Mouse (Mus musculus) heart, embryonic 11.5 days (tissue): Measurements from ENCODE around the gene Cuedc2. TPM values are rescaled to one million over a fixed set of nuclear protein-coding genes. Genes with fewer than 3 reads are reported as not detected.

Experiments used
- ATAC-seq: fragments of 200-750 bp; cut with Nextera tagmentation; replicated peaks from 2 replicates; pipeline ENCODE4 v1.8.0; 2017; ENCODE audit warnings: moderate library complexity; ENCODE audit not compliant: insufficient number of reproducible peaks, low FRiP score, low TSS enrichment
- H3K27ac ChIP-seq: fragments of 300-500 bp; sonication (generic); 2 replicates; pipeline ENCODE4 v1.5.1; 2014; ENCODE audit warnings: mild to moderate bottlenecking, low read depth, low read length
- H3K27me3 ChIP-seq: fragments of 300-500 bp; sonication (generic); 2 replicates; pipeline ENCODE4 v1.6.1; 2014; ENCODE audit warnings: mild to moderate bottlenecking, low read length, mixed read lengths; ENCODE audit not compliant: control insufficient read depth, insufficient read depth
- H3K36me3 ChIP-seq: fragments of 300-500 bp; sonication (generic); 2 replicates; pipeline ENCODE4 v1.6.1; 2014; ENCODE audit warnings: mild to moderate bottlenecking, low read length, moderate library complexity, mixed read lengths; ENCODE audit not compliant: control insufficient read depth, insufficient read depth
- H3K4me1 ChIP-seq: fragments of 300-500 bp; sonication (generic); 2 replicates; pipeline ENCODE4 v1.6.1; 2014; ENCODE audit warnings: low read length; ENCODE audit not compliant: control insufficient read depth, insufficient read depth
- H3K4me2 ChIP-seq: fragments of 300-500 bp; sonication (generic); 2 replicates; pipeline ENCODE4 v1.6.1; 2014; ENCODE audit warnings: mild to moderate bottlenecking, moderate library complexity
- H3K4me3 ChIP-seq: fragments of 300-500 bp; sonication (generic); 2 replicates; pipeline ENCODE4 v1.5.1; 2014; ENCODE audit warnings: low read depth, low read length
- H3K9ac ChIP-seq: fragments of 300-500 bp; sonication (generic); 2 replicates; pipeline ENCODE4 v1.6.1; 2014; ENCODE audit warnings: mild to moderate bottlenecking, low read depth, low read length, moderate library complexity
- H3K9me3 ChIP-seq: fragments of 300-500 bp; sonication (generic); replicated peaks from 2 replicates; pipeline ENCODE4 v1.6.1; 2016; ENCODE audit warnings: low read length; ENCODE audit not compliant: control insufficient read depth
- WGBS: fragments of 180-500 bp; shearing (Covaris S2); extraction: QIAGEN DNeasy Blood & Tissue Kit; methylation state at CpG from one replicate; pipeline ENCODE4 v1.1.7; 2014; ENCODE audit not compliant: insufficient replicate concordance; 5-methylcytosine and 5-hydroxymethylcytosine counted together
- polyA plus RNA-seq: library from polyadenylated mRNA; unstranded; fragments of >200 nt; fragmentation: Nextera tagmentation; extraction: Ambion mirVana; gene quantifications from 2 replicates; pipeline ENCODE4 v1.2.1, GENCODE M21; 2014

Cuedc2 gene
- polyA plus RNA-seq, 1 experiment from 2014 or later: 139 TPM

- H3K4me1 ChIP-seq: peaks cover 10% of the 10 kb centered on the region
- peak overlapping the region; percentile 100 for H3K4me2 ChIP-seq
- peak overlapping the region; percentile 72 for H3K4me3 ChIP-seq
- 50% methylated on average over 18 of the region's 18 CpGs for whole genome bisulfite sequencing
- H3K36me3 ChIP-seq: no peaks in the 10 kb centered on the region
- peaks cover 16% of the 10 kb centered on the region for H3K27me3 ChIP-seq
- no peaks in the 10 kb centered on the region for H3K9me3 ChIP-seq
- H3K9ac ChIP-seq: no peak overlapping the region; the same call in 1 of the 2 replicates
- H3K27ac ChIP-seq: no peak overlapping the region
- ATAC-seq: no peak
Observed at GRCm38 (mm10) chr19:46303251-46304215, 35.0 kb downstream of the Cuedc2 start.

- H3K27ac ChIP-seq: no peak overlapping the region
- H3K9ac ChIP-seq: no peak overlapping the region
- H3K36me3 ChIP-seq: no peaks in the 10 kb centered on the region
- no peak overlapping the region for H3K4me2 ChIP-seq
- no peak for ATAC-seq
- no peaks in the 10 kb centered on the region for H3K9me3 ChIP-seq
- peaks cover 6% of the 10 kb centered on the region for H3K27me3 ChIP-seq
- WGBS: 80% methylated on average over 4 of the region's 4 CpGs
- peaks cover 10% of the 10 kb centered on the region for H3K4me1 ChIP-seq
- H3K4me3 ChIP-seq: no peak overlapping the region
Observed at GRCm38 (mm10) chr19:46302551-46302950, 36.0 kb downstream of the Cuedc2 start.

- 0 out of 2 replicates have a peak, but pooled peaks cover 4% of the 10 kb centered on the region for H3K4me1 ChIP-seq
- WGBS: 34% methylated on average over 8 of the region's 8 CpGs
- H3K27ac ChIP-seq: no peak overlapping the region
- H3K9ac ChIP-seq: no peak overlapping the region
- no peaks in the 10 kb centered on the region for H3K9me3 ChIP-seq
- H3K4me3 ChIP-seq: no peak overlapping the region
- H3K27me3 ChIP-seq: no peaks in the 10 kb centered on the region; the same call in 1 of the 2 replicates
- H3K4me2 ChIP-seq: no peak overlapping the region
- no peak for ATAC-seq
- H3K36me3 ChIP-seq: no peaks in the 10 kb centered on the region
Observed at GRCm38 (mm10) chr19:46300294-46301045, 38.0 kb downstream of the Cuedc2 start.

GRCm38 (mm10) chr19:46296938-46297337 is 41.6 kb downstream of the Cuedc2 start:
- ATAC-seq: no peak
- WGBS: 56% methylated on average over 4 of the region's 4 CpGs

GRCm38 (mm10) chr19:46290535-46291105 is 47.9 kb downstream of the Cuedc2 start:
- H3K27me3 ChIP-seq: no peaks in the 10 kb centered on the region
- no peak overlapping the region for H3K4me3 ChIP-seq
- no peak overlapping the region for H3K27ac ChIP-seq
- 57% methylated on average over 12 of the region's 12 CpGs for WGBS
- H3K4me1 ChIP-seq: no peaks in the 10 kb centered on the region
- H3K4me2 ChIP-seq: no peak overlapping the region
- no peak for ATAC-seq
- H3K36me3 ChIP-seq: peaks cover 9% of the 10 kb centered on the region
- H3K9ac ChIP-seq: no peak overlapping the region
- H3K9me3 ChIP-seq: no peaks in the 10 kb centered on the region

More at GRCm38 (mm10) chr19:46296938-46297337, 41.6 kb downstream of the Cuedc2 start:
- Histone ChIP-seq H3K9ac (no peak overlapping the region), H3K27ac (no peak overlapping the region), H3K36me3 (no peaks in the 10 kb centered on the region), H3K4me1 (no peaks in the 10 kb centered on the region), H3K9me3 (no peaks in the 10 kb centered on the region), H3K4me2 (no peak overlapping the region), H3K4me3 (no peak overlapping the region), H3K27me3 (no peaks in the 10 kb centered on the region; the same call in 1 of the 2 replicates)

- ATAC-seq: no peak
- H3K36me3 ChIP-seq: peaks cover 26% of the 10 kb centered on the region
- 76% methylated on average over 3 of the region's 3 CpGs for WGBS
Observed at GRCm38 (mm10) chr19:46287566-46287965, 50.9 kb downstream of the Cuedc2 start.

GRCm38 (mm10) chr19:46286926-46287325 is 51.6 kb downstream of the Cuedc2 start:
- H3K4me2 ChIP-seq: no peak overlapping the region
- no peaks in the 10 kb centered on the region for H3K4me1 ChIP-seq
- H3K36me3 ChIP-seq: peaks cover 32% of the 10 kb centered on the region
- H3K9me3 ChIP-seq: no peaks in the 10 kb centered on the region
- H3K27ac ChIP-seq: no peak overlapping the region
- H3K27me3 ChIP-seq: no peaks in the 10 kb centered on the region
- H3K9ac ChIP-seq: no peak overlapping the region
- no peak for ATAC-seq
- 79% methylated on average over 3 of the region's 3 CpGs for WGBS
- no peak overlapping the region for H3K4me3 ChIP-seq

More at GRCm38 (mm10) chr19:46287566-46287965, 50.9 kb downstream of the Cuedc2 start:
- Histone ChIP-seq H3K9ac (no peak overlapping the region), H3K27ac (no peak overlapping the region), H3K4me2 (no peak overlapping the region), H3K9me3 (no peaks in the 10 kb centered on the region), H3K4me1 (no peaks in the 10 kb centered on the region), H3K4me3 (no peak overlapping the region), H3K27me3 (no peaks in the 10 kb centered on the region)

GRCm38 (mm10) chr19:46286047-46286446 is 52.5 kb downstream of the Cuedc2 start:
- H3K4me2 ChIP-seq: no peak overlapping the region
- no peak overlapping the region for H3K27ac ChIP-seq
- H3K27me3 ChIP-seq: no peaks in the 10 kb centered on the region
- 92% methylated on average over 6 of the region's 6 CpGs for WGBS
- no peak for ATAC-seq
- no peak overlapping the region for H3K9ac ChIP-seq
- peaks cover 38% of the 10 kb centered on the region for H3K36me3 ChIP-seq
- H3K9me3 ChIP-seq: no peaks in the 10 kb centered on the region
- H3K4me1 ChIP-seq: no peaks in the 10 kb centered on the region
- H3K4me3 ChIP-seq: no peak overlapping the region
